Mouse (Mus musculus) lung, postnatal 14 days (tissue): ENCODE measurements around the gene Krt39.

Source experiments
- DNase-seq: peaks from one replicate; pipeline ENCODE4 v3.0.0; 2021

Gene Krt39

GRCm38 (mm10) chr11:99521288-99521860, at the start of gene Krt39:
Gene Krt39 (minus strand): TSS chr11:99521338.
- DNase-seq, result no peak

GRCm38 (mm10) chr11:99566530-99566929, 45.4 kb upstream of the Krt39 start, which contains the start of gene Krtap3-1:
Gene Krtap3-1 (minus strand): TSS chr11:99566630.
- no peak for DNase-seq

GRCm38 (mm10) chr11:99562580-99562979, 41.4 kb upstream of the Krt39 start:
- DNase-seq, result no peak

- no peak for DNase-seq
Measured at GRCm38 (mm10) chr11:99559366-99559765, 38.2 kb upstream of the Krt39 start, which contains the start of gene Gm11939. Gene Gm11939 (minus strand): TSS chr11:99559466.

GRCm38 (mm10) chr11:99557976-99558745, 37.0 kb upstream of the Krt39 start:
- DNase-seq, result no peak

- no peak for DNase-seq
Measured at GRCm38 (mm10) chr11:99556753-99557152, 35.6 kb upstream of the Krt39 start, which contains the start of gene Krtap3-2. Gene Krtap3-2 (minus strand): TSS chr11:99556853.

GRCm38 (mm10) chr11:99556195-99556594, 35.1 kb upstream of the Krt39 start:
- DNase-seq, result no peak

- no peak for DNase-seq
Measured at GRCm38 (mm10) chr11:99550765-99551164, 29.6 kb upstream of the Krt39 start, which contains the start of gene Krtap3-3. Gene Krtap3-3 (minus strand): TSS chr11:99550865.

GRCm38 (mm10) chr11:99547892-99548291, 26.8 kb upstream of the Krt39 start:
- DNase-seq, result no peak

GRCm38 (mm10) chr11:99539721-99540120, 18.6 kb upstream of the Krt39 start:
- peak; percentile 6 for DNase-seq

- no peak for DNase-seq
Measured at GRCm38 (mm10) chr11:99514098-99514497, 7.0 kb downstream of the Krt39 start.

GRCm38 (mm10) chr11:99500095-99500805, 20.9 kb downstream of the Krt39 start:
- no peak for DNase-seq

- no peak for DNase-seq
Measured at GRCm38 (mm10) chr11:99496460-99496859, 24.7 kb downstream of the Krt39 start.

- no peak for DNase-seq
Measured at GRCm38 (mm10) chr11:99494741-99495140, 26.4 kb downstream of the Krt39 start.

- no peak for DNase-seq
Measured at GRCm38 (mm10) chr11:99493574-99493850, 27.6 kb downstream of the Krt39 start.

- DNase-seq, result no peak
Measured at GRCm38 (mm10) chr11:99492733-99493573, 28.2 kb downstream of the Krt39 start, which contains the start of gene Krt23. Gene Krt23 (minus strand): TSS chr11:99493137.

GRCm38 (mm10) chr11:99491040-99491439, 30.1 kb downstream of the Krt39 start:
- DNase-seq, result no peak

GRCm38 (mm10) chr11:99490624-99491023, 30.5 kb downstream of the Krt39 start:
- DNase-seq, result no peak

GRCm38 (mm10) chr11:99489233-99489632, 31.9 kb downstream of the Krt39 start:
- no peak for DNase-seq

- no peak for DNase-seq
Measured at GRCm38 (mm10) chr11:99474981-99475380, 46.2 kb downstream of the Krt39 start.

GRCm38 (mm10) chr11:99473433-99473832, 47.7 kb downstream of the Krt39 start:
- peak; percentile 20 for DNase-seq

GRCm38 (mm10) chr11:99472405-99472804, 48.7 kb downstream of the Krt39 start:
- no peak for DNase-seq

- no peak for DNase-seq
Measured at GRCm38 (mm10) chr11:99471946-99472345, 49.2 kb downstream of the Krt39 start.
